Mouse (Mus musculus) E14TG2a.4 (cell line): ENCODE data around the gene Lemd1.

Experiments used
- CTCF ChIP-seq: conservative IDR thresholded peaks from 2 replicates; pipeline ENCODE4 v1.5.1; 2014; ENCODE audit warnings: low read length
- NANOG ChIP-seq: IDR thresholded peaks from 2 replicates; pipeline ENCODE4 v1.6.1; 2014; ENCODE audit warnings: borderline replicate concordance, low read length, mixed read lengths
- POU5F1 ChIP-seq: IDR thresholded peaks from 2 replicates; pipeline ENCODE4 v1.6.1; 2014; ENCODE audit warnings: low read length, borderline replicate concordance

DNA sequence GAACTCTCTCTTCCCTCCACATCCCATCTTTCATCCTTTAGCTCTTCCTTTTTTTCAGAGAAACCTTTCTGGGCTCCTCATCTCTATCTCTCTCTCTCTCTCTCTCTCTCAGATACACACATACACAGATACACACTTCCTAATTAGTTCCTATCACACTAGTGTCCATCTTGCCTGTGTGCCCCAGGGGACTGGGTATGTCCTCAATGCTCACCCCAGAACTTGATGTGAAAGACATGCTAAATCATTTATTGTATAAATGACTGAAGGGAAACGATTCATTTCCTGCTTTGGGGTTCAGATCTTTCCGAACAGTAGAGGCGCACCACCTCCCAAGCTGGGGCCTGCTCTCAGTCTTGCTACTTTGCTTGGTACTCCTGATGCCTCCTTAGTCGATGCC lies 2.0 kb upstream of the Lemd1 start:
- TF ChIP-seq CTCF (no peak), POU5F1 (no peak), NANOG (no peak)
